Mouse (Mus musculus): ENCODE measurements around the gene Hmcn1.

- TF ChIP-seq POLR2A (IDR thresholded peaks at IDR 0.05; ENCODE audit: extremely low read depth, insufficient read depth, low read length) (no peak), CTCF (IDR thresholded peaks at IDR 0.05; ENCODE audit: low read depth, low read length) (no peak)
Observed at GRCm38 (mm10) chr1:150814917-150815316, 178.3 kb downstream of the Hmcn1 start.
